Mouse (Mus musculus): ENCODE measurements around the gene Slc8a2. TPM values are rescaled to one million over a fixed set of nuclear protein-coding genes. Genes with fewer than 3 reads are reported as not detected.

The Slc8a2 gene
- total RNA-seq, 2 experiments from 2014 or later: 335 to 349 TPM

- no peak for DNase-seq (ENCODE audit: low spot score in 2 of 2)
These were observed 79.4 kb downstream of the Slc8a2 start for GRCm38 (mm10) chr7:16208781-16209665.

Other genes starting within 250 kb of the Slc8a2 start
- gene Crx, start 249.9 kb upstream of the Slc8a2 start, total RNA-seq (2021): not detected
- under 1 TPM in 1 of 2 experiments, not detected in 1; 0.16 TPM for gene Crxos, start 247.2 kb upstream of the Slc8a2 start, total RNA-seq (2021)
- 1,000 to 10,000 TPM; 1,721 to 1,761 TPM for gene Selenow, start 207.4 kb upstream of the Slc8a2 start, total RNA-seq (2021)
- 100 to 1,000 TPM; 109 to 115 TPM for gene Nop53, start 183.8 kb upstream of the Slc8a2 start, total RNA-seq (2021)
- gene Ehd2, start 162.3 kb upstream of the Slc8a2 start, total RNA-seq (2021): 1 to 10 TPM; 7.0 to 9.3 TPM
- 10 to 100 TPM; 18.7 to 19.4 TPM for gene Bicra, start 81.9 kb upstream of the Slc8a2 start, total RNA-seq (2021)
- gene Zfp541, start 68.0 kb upstream of the Slc8a2 start, total RNA-seq (2021): under 1 TPM; 0.46 to 0.50 TPM
- gene Napa, start 31.4 kb upstream of the Slc8a2 start, total RNA-seq (2021): 100 to 1,000 TPM; 240 to 259 TPM
- 10 to 100 TPM; 30.3 to 38.6 TPM for gene Kptn, start 9.9 kb upstream of the Slc8a2 start, total RNA-seq (2021)
- 10 to 100 TPM; 38.0 to 42.5 TPM for gene Meis3, start 45.3 kb downstream of the Slc8a2 start, total RNA-seq (2021)
- 10 to 100 TPM in 1 of 2 experiments, 1 to 10 TPM in 1; 9.4 to 12.5 TPM for gene Dhx34, start 92.2 kb downstream of the Slc8a2 start, total RNA-seq (2021)
- under 1 TPM; 0.48 to 0.55 TPM for gene C5ar2, start 114.3 kb downstream of the Slc8a2 start, total RNA-seq (2021)
- gene C5ar1, start 129.7 kb downstream of the Slc8a2 start, total RNA-seq (2021): 1 to 10 TPM in 1 of 2 experiments, under 1 TPM in 1; 0.74 to 2.0 TPM
- 10 to 100 TPM; 28.1 to 31.2 TPM for gene Inafm1, start 143.8 kb downstream of the Slc8a2 start, total RNA-seq (2021)
- gene Ccdc9, start 157.0 kb downstream of the Slc8a2 start, total RNA-seq (2021): 10 to 100 TPM; 84.3 to 84.5 TPM
- 10 to 100 TPM; 16.6 to 20.4 TPM for gene Bbc3, start 178.6 kb downstream of the Slc8a2 start, total RNA-seq (2021)

Measured in layer of hippocampus, postnatal 14 days (tissue).